Mouse (Mus musculus) hindbrain, postnatal 0 days (tissue): ENCODE data around the gene Plxna2. TPM values are rescaled to one million over a fixed set of nuclear protein-coding genes. Genes with fewer than 3 reads are reported as not detected.
A peak's percentile ranks its signal among the peaks of the same experiment; 100 is the strongest.

Experiments
- ATAC-seq: fragments of 200-750 bp; cut with Nextera tagmentation; 2 replicates; pipeline ENCODE4 v1.8.0; 2017; ENCODE audit warnings: mild to moderate bottlenecking, moderate TSS enrichment, moderate library complexity
- DNase-seq: peaks from one replicate; pipeline ENCODE4 v3.0.0-alpha.2; 2015; ENCODE audit warnings: low spot score
- H3K27ac ChIP-seq: fragments of 300-500 bp; sonication (generic); 2 replicates; pipeline ENCODE4 v1.5.1; 2014; ENCODE audit warnings: mild to moderate bottlenecking
- H3K27me3 ChIP-seq: fragments of 300-500 bp; sonication (generic); 2 replicates; pipeline ENCODE4 v1.6.1; 2014; ENCODE audit warnings: low read length, mixed read lengths; ENCODE audit not compliant: insufficient read depth
- H3K36me3 ChIP-seq: fragments of 300-500 bp; sonication (generic); 2 replicates; pipeline ENCODE4 v1.6.1; 2014; ENCODE audit warnings: low read length, mixed read lengths; ENCODE audit not compliant: insufficient read depth
- H3K4me1 ChIP-seq: fragments of 300-500 bp; sonication (generic); 2 replicates; pipeline ENCODE4 v1.6.1; 2014; ENCODE audit warnings: antibody characterized with exemption, low read length, mixed read lengths; ENCODE audit not compliant: insufficient read depth
- H3K4me2 ChIP-seq: fragments of 300-500 bp; sonication (generic); 2 replicates; pipeline ENCODE4 v1.6.1; 2014; ENCODE audit warnings: low read depth, mild to moderate bottlenecking, low read length, moderate library complexity, mixed read lengths
- H3K4me3 ChIP-seq: fragments of 300-500 bp; sonication (generic); 2 replicates; pipeline ENCODE4 v1.5.1; 2014; ENCODE audit warnings: low read length
- H3K9ac ChIP-seq: fragments of 300-500 bp; sonication (generic); replicated peaks from 2 replicates; pipeline ENCODE4 v1.6.1; 2014; ENCODE audit warnings: mild to moderate bottlenecking, low read length, moderate library complexity, mixed read lengths
- H3K9me3 ChIP-seq: fragments of 300-500 bp; sonication (generic); 2 replicates; pipeline ENCODE4 v1.6.1; 2016; ENCODE audit warnings: low read length, mixed read lengths
- CTCF ChIP-seq: IDR thresholded peaks from 2 replicates; pipeline ENCODE4 v1.5.1; 2016; ENCODE audit warnings: antibody characterized with exemption, control low read depth, low read depth
- WGBS: fragments of 180-500 bp; shearing (Covaris S2); extraction: QIAGEN DNeasy Blood & Tissue Kit; methylation state at CpG from one replicate; pipeline ENCODE4 v1.1.7; 2014; 5-methylcytosine and 5-hydroxymethylcytosine counted together
- polyA plus RNA-seq: library from polyadenylated mRNA; unstranded; fragments of >200 nt; fragmentation: Nextera tagmentation; extraction: Ambion mirVana; gene quantifications from 2 replicates; pipeline ENCODE4 v1.2.1, GENCODE M21; 2015
- total RNA-seq: library from RNA; depleted of rRNA; stranded (reverse); fragments of >200 nt; gene quantifications from 2 replicates; pipeline ENCODE4 v1.2.3, GENCODE M21; 2014

The Plxna2 gene
- total and polyA plus RNA-seq, 2 experiments from 2014 or later: 11.7 to 48.2 TPM

GRCm38 (mm10) chr1:194781556-194781955 is 163.5 kb downstream of the Plxna2 start:
- no peaks in the 10 kb centered on the region for H3K27me3 ChIP-seq
- peaks cover 6% of the 10 kb centered on the region for H3K36me3 ChIP-seq
- no peak overlapping the region for H3K4me3 ChIP-seq
- H3K4me2 ChIP-seq: no peak overlapping the region
- ATAC-seq (no peak), DNase-seq (no peak)
- TF ChIP-seq CTCF: no peak
- H3K9me3 ChIP-seq: no peaks in the 10 kb centered on the region
- H3K9ac ChIP-seq: no peak overlapping the region
- 76% methylated on average over 1 of the region's 1 CpGs for WGBS
- no peak overlapping the region for H3K27ac ChIP-seq
- H3K4me1 ChIP-seq: no peaks in the 10 kb centered on the region

- no peak for DNase-seq
- TF ChIP-seq CTCF: no peak
- Histone ChIP-seq H3K27me3 (no peaks in the 10 kb centered on the region), H3K4me3 (no peak overlapping the region), H3K4me2 (no peak overlapping the region), H3K27ac (no peak overlapping the region), H3K9me3 (no peaks in the 10 kb centered on the region), H3K36me3 (peaks cover 8% of the 10 kb centered on the region), H3K9ac (no peak overlapping the region), H3K4me1 (no peaks in the 10 kb centered on the region)
- ATAC-seq: no peak
- 51% methylated on average over 3 of the region's 3 CpGs for WGBS
Measured at GRCm38 (mm10) chr1:194782325-194782724, 164.3 kb downstream of the Plxna2 start.

GRCm38 (mm10) chr1:194787626-194788025 is 169.6 kb downstream of the Plxna2 start:
- 94% methylated on average over 2 of the region's 2 CpGs for WGBS

GRCm38 (mm10) chr1:194793226-194793924 is 175.4 kb downstream of the Plxna2 start:
- TF ChIP-seq CTCF: no peak
- 73% methylated on average over 8 of the region's 8 CpGs for WGBS
- Histone ChIP-seq H3K4me1 (no peaks in the 10 kb centered on the region; the same call in none of the 2 replicates), H3K9ac (no peak overlapping the region), H3K4me3 (no peak overlapping the region), H3K4me2 (no peak overlapping the region), H3K9me3 (no peaks in the 10 kb centered on the region), H3K36me3 (peaks cover 78% of the 10 kb centered on the region; the same call in 1 of the 2 replicates), H3K27me3 (no peaks in the 10 kb centered on the region), H3K27ac (no peak overlapping the region)
- ATAC-seq (0 out of 2 replicates have a peak, but pooled peaks have one; percentile 59), DNase-seq (peak; percentile 45)

More at GRCm38 (mm10) chr1:194787626-194788025, 169.6 kb downstream of the Plxna2 start:
- Histone ChIP-seq H3K4me3 (no peak overlapping the region), H3K9me3 (no peaks in the 10 kb centered on the region), H3K9ac (no peak overlapping the region), H3K36me3 (peaks cover 35% of the 10 kb centered on the region; the same call in 1 of the 2 replicates), H3K4me1 (no peaks in the 10 kb centered on the region), H3K27ac (no peak overlapping the region), H3K4me2 (no peak overlapping the region), H3K27me3 (no peaks in the 10 kb centered on the region)
- ATAC-seq (no peak), DNase-seq (no peak)
- no peak for TF ChIP-seq CTCF

- Histone ChIP-seq H3K36me3 (peaks cover 82% of the 10 kb centered on the region), H3K9me3 (no peaks in the 10 kb centered on the region), H3K27me3 (no peaks in the 10 kb centered on the region), H3K4me3 (no peak overlapping the region), H3K4me2 (no peak overlapping the region), H3K9ac (no peak overlapping the region), H3K27ac (no peak overlapping the region), H3K4me1 (no peaks in the 10 kb centered on the region; the same call in none of the 2 replicates)
- no peak for ATAC-seq
- DNase-seq: no peak
- TF ChIP-seq CTCF: no peak
- WGBS: 81% methylated on average over 3 of the region's 3 CpGs
Measured at GRCm38 (mm10) chr1:194795316-194795715, 177.3 kb downstream of the Plxna2 start.

GRCm38 (mm10) chr1:194797843-194798242 is 179.8 kb downstream of the Plxna2 start:
- H3K9me3 ChIP-seq: no peaks in the 10 kb centered on the region
- H3K27me3 ChIP-seq: no peaks in the 10 kb centered on the region
- peaks cover 78% of the 10 kb centered on the region for H3K36me3 ChIP-seq

GRCm38 (mm10) chr1:194798511-194798910 is 180.5 kb downstream of the Plxna2 start:
- Histone ChIP-seq H3K4me1 (no peaks in the 10 kb centered on the region), H3K36me3 (peaks cover 74% of the 10 kb centered on the region), H3K27ac (no peak overlapping the region), H3K27me3 (no peaks in the 10 kb centered on the region), H3K4me3 (no peak overlapping the region), H3K4me2 (no peak overlapping the region), H3K9me3 (no peaks in the 10 kb centered on the region), H3K9ac (no peak overlapping the region)
- DNase-seq: no peak
- TF ChIP-seq CTCF: no peak
- no peak for ATAC-seq

More at GRCm38 (mm10) chr1:194797843-194798242, 179.8 kb downstream of the Plxna2 start:
- Histone ChIP-seq H3K4me1 (no peaks in the 10 kb centered on the region; the same call in none of the 2 replicates), H3K4me2 (no peak overlapping the region), H3K27ac (no peak overlapping the region), H3K4me3 (no peak overlapping the region), H3K9ac (no peak overlapping the region)
- WGBS: 100% methylated on average over 1 of the region's 1 CpGs
- DNase-seq (no peak), ATAC-seq (no peak)
- TF ChIP-seq CTCF: no peak
